Mouse (Mus musculus): ENCODE measurements around the gene Mapk3. TPM values are rescaled to one million over a fixed set of nuclear protein-coding genes. Genes with fewer than 3 reads are reported as not detected.

Gene Mapk3
- polyA plus RNA-seq, 1 experiment from 2014 or later, result 80.7 TPM

Other genes starting within 250 kb of the Mapk3 start
- 207 and 213 TPM in 2 replicates for gene Eif3c, start 193.2 kb upstream of the Mapk3 start, polyA plus RNA-seq (2015; fragmentation: Nextera tagmentation; extraction: Ambion mirVana)
- gene Apobr, start 174.7 kb upstream of the Mapk3 start, polyA plus RNA-seq (2015; fragmentation: Nextera tagmentation; extraction: Ambion mirVana), result 0.21 and 0.69 TPM in 2 replicates
- 27.7 and 28.8 TPM in 2 replicates for gene Cln3, start 173.8 kb upstream of the Mapk3 start, polyA plus RNA-seq (2015; fragmentation: Nextera tagmentation; extraction: Ambion mirVana)
- not detected in 2 replicates for gene Il27, start 164.7 kb upstream of the Mapk3 start, polyA plus RNA-seq (2015; fragmentation: Nextera tagmentation; extraction: Ambion mirVana)
- gene Nupr1, start 128.7 kb upstream of the Mapk3 start, polyA plus RNA-seq (2015; fragmentation: Nextera tagmentation; extraction: Ambion mirVana), result 4.8 and 7.6 TPM in 2 replicates
- gene Sgf29, start 110.3 kb upstream of the Mapk3 start, polyA plus RNA-seq (2015; fragmentation: Nextera tagmentation; extraction: Ambion mirVana), result 54.5 and 57.0 TPM in 2 replicates
- gene Sult1a1, start 83.2 kb upstream of the Mapk3 start, polyA plus RNA-seq (2015; fragmentation: Nextera tagmentation; extraction: Ambion mirVana), result 0.93 and 1.9 TPM in 2 replicates
- 141 and 158 TPM in 2 replicates for gene Bola2, start 64.2 kb upstream of the Mapk3 start, polyA plus RNA-seq (2015; fragmentation: Nextera tagmentation; extraction: Ambion mirVana)
- 21.0 and 21.1 TPM in 2 replicates for gene Slx1b, start 63.8 kb upstream of the Mapk3 start, polyA plus RNA-seq (2015; fragmentation: Nextera tagmentation; extraction: Ambion mirVana)
- 96.3 and 101 TPM in 2 replicates for gene Coro1a, start 51.8 kb upstream of the Mapk3 start, polyA plus RNA-seq (2015; fragmentation: Nextera tagmentation; extraction: Ambion mirVana)
- 2.5 and 2.9 TPM in 2 replicates for gene Gdpd3, start 6.7 kb downstream of the Mapk3 start, polyA plus RNA-seq (2015; fragmentation: Nextera tagmentation; extraction: Ambion mirVana)
- 163 and 180 TPM in 2 replicates for gene Ypel3, start 17.4 kb downstream of the Mapk3 start, polyA plus RNA-seq (2015; fragmentation: Nextera tagmentation; extraction: Ambion mirVana)
- 0.36 and 0.49 TPM in 2 replicates for gene Tbx6, start 21.9 kb downstream of the Mapk3 start, polyA plus RNA-seq (2015; fragmentation: Nextera tagmentation; extraction: Ambion mirVana)
- gene Ppp4c, start 32.9 kb downstream of the Mapk3 start, polyA plus RNA-seq (2015; fragmentation: Nextera tagmentation; extraction: Ambion mirVana), result 224 and 241 TPM in 2 replicates
- 48.3 and 52.6 TPM in 2 replicates for gene Fam57b, start 38.1 kb downstream of the Mapk3 start, polyA plus RNA-seq (2015; fragmentation: Nextera tagmentation; extraction: Ambion mirVana)
- gene 4930451I11Rik, start 72.0 kb downstream of the Mapk3 start, polyA plus RNA-seq (2015; fragmentation: Nextera tagmentation; extraction: Ambion mirVana), result not detected in 2 replicates
- gene Doc2a, start 87.8 kb downstream of the Mapk3 start, polyA plus RNA-seq (2015; fragmentation: Nextera tagmentation; extraction: Ambion mirVana), result 5.3 and 8.5 TPM in 2 replicates
- 26.8 and 28.5 TPM in 2 replicates for gene Hirip3, start 102.4 kb downstream of the Mapk3 start, polyA plus RNA-seq (2015; fragmentation: Nextera tagmentation; extraction: Ambion mirVana)
- 84.3 and 88.8 TPM in 2 replicates for gene Ino80e, start 102.8 kb downstream of the Mapk3 start, polyA plus RNA-seq (2015; fragmentation: Nextera tagmentation; extraction: Ambion mirVana)
- gene Taok2, start 125.1 kb downstream of the Mapk3 start, polyA plus RNA-seq (2015; fragmentation: Nextera tagmentation; extraction: Ambion mirVana), result 61.4 and 63.1 TPM in 2 replicates
- 33.2 and 35.0 TPM in 2 replicates for gene Tmem219, start 163.3 kb downstream of the Mapk3 start, polyA plus RNA-seq (2015; fragmentation: Nextera tagmentation; extraction: Ambion mirVana)
- 84.3 and 85.7 TPM in 2 replicates for gene Kctd13, start 169.3 kb downstream of the Mapk3 start, polyA plus RNA-seq (2015; fragmentation: Nextera tagmentation; extraction: Ambion mirVana)
- gene Asphd1, start 190.0 kb downstream of the Mapk3 start, polyA plus RNA-seq (2015; fragmentation: Nextera tagmentation; extraction: Ambion mirVana), result 5.5 and 5.8 TPM in 2 replicates
- 34.9 and 35.3 TPM in 2 replicates for gene Sez6l2, start 191.0 kb downstream of the Mapk3 start, polyA plus RNA-seq (2015; fragmentation: Nextera tagmentation; extraction: Ambion mirVana)
- 101 and 108 TPM in 2 replicates for gene Cdipt, start 216.3 kb downstream of the Mapk3 start, polyA plus RNA-seq (2015; fragmentation: Nextera tagmentation; extraction: Ambion mirVana)
- gene Cdiptos, start 216.5 kb downstream of the Mapk3 start, polyA plus RNA-seq (2015; fragmentation: Nextera tagmentation; extraction: Ambion mirVana), result 0.72 and 0.85 TPM in 2 replicates